9 mouse cellular contexts compared by ENCODE assay signal in genomic region chr19:4098426-4098825, GRCm38 (mm10). TPM values are rescaled to one million over a fixed set of nuclear protein-coding genes. Genes with fewer than 3 reads are reported as not detected.
DNase-seq lines count a peak whose midpoint lies in the region; ATAC-seq and TF ChIP-seq lines count a peak whose summit lies in the region.
"Had no signal": no experiment of that assay in that cellular context is flagged by ENCODE, and none has a peak within 500 bp of the region (broad histone marks: within the 10 kb centered on the region; RNA-seq: fewer than 3 reads in every experiment).

No protein-coding gene starts in this region.

- peaks cover 49% of the 10 kb centered on the region for H3K4me1 ChIP-seq in heart, embryonic 13.5 days
- H3K4me1 ChIP-seq in MEL (ENCODE audit: control insufficient read depth in 1 of 2, insufficient read depth in 2 of 2, low read length in 2 of 2), result peaks cover 0 to 21% of the 10 kb centered on the region in 2 experiments; a peak in 3 of 4 replicates
- peaks cover 24 to 29% of the 10 kb centered on the region in 2 experiments for H3K4me1 ChIP-seq in liver, embryonic 14.5 days (replicated peaks; ENCODE audit: control insufficient read depth in 2 of 2, insufficient read depth in 2 of 2, low read length in 1 of 2)

- H3K4me3 ChIP-seq in heart, embryonic 13.5 days, result no peak overlapping the region
- H3K4me3 ChIP-seq in MEL (ENCODE audit: control insufficient read depth in 1 of 2, insufficient read depth in 1 of 2, low read depth in 2 of 2, low read length in 2 of 2), result no peak overlapping the region; a peak in 1 of 4 replicates
- H3K4me3 ChIP-seq in liver, embryonic 14.5 days (ENCODE audit: insufficient read depth in 1 of 2, low read depth in 2 of 2, low read length in 2 of 2), result peak overlapping the region; percentile 66 to 67; a peak in 3 of 4 replicates

- no peak for TF ChIP-seq EP300 in MEL (IDR thresholded peaks at IDR 0.05; ENCODE audit: low read depth in 1 of 2, low read length in 2 of 2)
- no peak for TF ChIP-seq EP300 in liver, embryonic 14.5 days (IDR thresholded peaks at IDR 0.05; ENCODE audit: low read depth)

- no peak for TF ChIP-seq CTCF in MEL (IDR thresholded peaks at IDR 0.05 in 2 of 3, conservative IDR thresholded peaks at IDR 0.05 in 1 of 3; ENCODE audit: control insufficient read depth in 1 of 3, insufficient read depth in 1 of 3, low read depth in 2 of 3, low read length in 3 of 3, poor library complexity in 1 of 3, severe bottlenecking in 1 of 3)
- TF ChIP-seq CTCF in liver, embryonic 14.5 days (IDR thresholded peaks at IDR 0.05; ENCODE audit: low read depth), result no peak

- H3K4me2 ChIP-seq in heart, embryonic 13.5 days, result peak overlapping the region; percentile 80
- H3K4me2 ChIP-seq in liver, embryonic 14.5 days (ENCODE audit: low read depth), result peak overlapping the region; percentile 98

- intact Hi-C loops in heart, postnatal 14 days (cut with DNase I), result loop anchor here (2.0 kb wide), 1 partner anchor 130 kb away; no protein-coding TSS in a partner anchor

- no peak for TF ChIP-seq POLR2A in MEL (IDR thresholded peaks at IDR 0.05; ENCODE audit: control insufficient read depth in 1 of 2, insufficient read depth in 1 of 2, low read depth in 1 of 2, low read length in 2 of 2, poor library complexity in 1 of 2)

- H3K27ac ChIP-seq in heart, embryonic 13.5 days (replicated peaks), result no peak overlapping the region
- no peak overlapping the region for H3K27ac ChIP-seq in MEL (ENCODE audit: control insufficient read depth, low read depth, low read length)
- H3K27ac ChIP-seq in liver, embryonic 14.5 days, result no peak overlapping the region
- H3K27ac ChIP-seq: hindbrain, embryonic 15.5 days had no signal

- no peak for ATAC-seq in heart, embryonic 13.5 days (ENCODE audit: extremely low read depth, insufficient number of reproducible peaks, low FRiP score, low TSS enrichment)
- no peak for ATAC-seq in liver, embryonic 14.5 days (ENCODE audit: insufficient read depth)
- ATAC-seq in activated CD4-positive, CD25-positive, alpha-beta regulatory T cell, adult 4 months, result no peak

- no peak overlapping the region for H3K9ac ChIP-seq in heart, embryonic 13.5 days
- 0 out of 2 replicates have a peak overlapping the region, but pooled peaks have one; percentile 80 for H3K9ac ChIP-seq in MEL (ENCODE audit: control insufficient read depth, low read depth, low read length, poor library complexity, severe bottlenecking)
- no peak overlapping the region for H3K9ac ChIP-seq in liver, embryonic 14.5 days (replicated peaks)

- TF ChIP-seq RAD21 in MEL (IDR thresholded peaks at IDR 0.05; ENCODE audit: low read depth, low read length), result no peak

- 89% methylated on average over 13 of the region's 13 CpGs for WGBS in heart, embryonic 13.5 days
- WGBS in liver, embryonic 14.5 days (ENCODE audit: insufficient replicate concordance), result 73% methylated on average over 13 of the region's 13 CpGs

- no peaks in the 10 kb centered on the region for H3K9me3 ChIP-seq in heart, embryonic 13.5 days
- H3K9me3 ChIP-seq in MEL (replicated peaks; ENCODE audit: insufficient read depth, low read length), result no peaks in the 10 kb centered on the region
- no peaks in the 10 kb centered on the region for H3K9me3 ChIP-seq in liver, embryonic 14.5 days (ENCODE audit: control insufficient read depth, low read length)
- H3K9me3 ChIP-seq: hindbrain, embryonic 15.5 days had no signal

- DNase-seq in heart, postnatal 14 days, result no peak
- DNase-seq in A20 (ENCODE audit: low read depth, low spot score) (peak; percentile 42), MEL (ENCODE audit: low read depth, low spot score) (no peak)
- DNase-seq in liver, embryonic 14.5 days (ENCODE audit: low read depth in 3 of 3, low spot score in 3 of 3), result no peak
- no peak for DNase-seq in retina, postnatal 1 day

- H3K36me3 ChIP-seq in heart, embryonic 13.5 days, result peaks cover 9% of the 10 kb centered on the region; the same call in 1 of the 2 replicates
- H3K36me3 ChIP-seq in MEL (ENCODE audit: control insufficient read depth in 1 of 2, insufficient read depth in 2 of 2, low read length in 2 of 2), result peaks cover 0 to 13% of the 10 kb centered on the region in 2 experiments; a peak in 2 of 4 replicates
- H3K36me3 ChIP-seq in liver, embryonic 14.5 days (replicated peaks; ENCODE audit: control insufficient read depth, insufficient read depth, low read depth), result no peaks in the 10 kb centered on the region
- H3K36me3 ChIP-seq: hindbrain, embryonic 15.5 days had no signal

- H3K27me3 ChIP-seq in heart, embryonic 13.5 days (replicated peaks), result peaks cover 34% of the 10 kb centered on the region
- H3K27me3 ChIP-seq in MEL (ENCODE audit: control insufficient read depth in 1 of 2, insufficient read depth in 2 of 2, low read length in 2 of 2), result no peaks in the 10 kb centered on the region
- peaks cover 28% of the 10 kb centered on the region for H3K27me3 ChIP-seq in liver, embryonic 14.5 days (ENCODE audit: control insufficient read depth, insufficient read depth, low read length)
- H3K27me3 ChIP-seq: hindbrain, embryonic 15.5 days had no signal

- peaks cover 8% of the 10 kb centered on the region for H3K79me2 ChIP-seq in MEL (ENCODE audit: control insufficient read depth, insufficient read depth, low read length, poor library complexity)

TF ChIP-seq in MEL, 35 proteins besides CTCF, POLR2A, EP300 and RAD21 (continues in another document):
- TF ChIP-seq GATA1 (IDR thresholded peaks at IDR 0.05; ENCODE audit: low read depth, low read length) (no peak), RCOR1 (IDR thresholded peaks at IDR 0.05; ENCODE audit: low read depth, low read length) (no peak), UBTF (IDR thresholded peaks at IDR 0.05; ENCODE audit: borderline replicate concordance, insufficient read depth, low read depth, low read length) (no peak), USF1 (IDR thresholded peaks at IDR 0.05; ENCODE audit: low read depth, low read length) (no peak), TCF12 (IDR thresholded peaks at IDR 0.05; ENCODE audit: low read depth, low read length) (no peak), ZKSCAN1 (IDR thresholded peaks at IDR 0.05; ENCODE audit: low read depth, low read length) (no peak), CHD1 (IDR thresholded peaks at IDR 0.05; ENCODE audit: low read depth, low read length) (no peak), MAZ (IDR thresholded peaks at IDR 0.05; ENCODE audit: low read depth, low read length) (no peak), KAT2A (conservative IDR thresholded peaks at IDR 0.05; ENCODE audit: low read depth, low read length) (no peak)

RNA-seq across cellular contexts. Expression of gene Pitpnm1, which starts 1.4 kb away (rescaled TPM):
- 18.2 and 21.8 TPM in 2 replicates for polyA plus RNA-seq in heart, embryonic 13.5 days (2015; fragmentation: Nextera tagmentation; extraction: Ambion mirVana)
- 10 to 100 TPM; 25.0 to 26.4 TPM for total RNA-seq in heart, postnatal 14 days (2021)
- total RNA-seq in MEL (2012; rRNA removed), result 18.4 and 25.3 TPM in 2 replicates
- polyA plus RNA-seq in MEL (2012; ENCODE audit: insufficient read depth in 1 of 2, insufficient read length in 2 of 2, low read depth in 1 of 2, low replicate concordance in 2 of 2, missing spikeins in 1 of 2), result 10 to 100 TPM in 1 of 2 experiments, not detected in 1; 51.2 TPM
- 6.1 and 7.1 TPM in 2 replicates for polyA plus RNA-seq in liver, embryonic 14.5 days (2012; rRNA removed)
- polyA plus RNA-seq in liver, embryonic 14.5 days (2014; fragmentation: Nextera tagmentation; extraction: Ambion mirVana), result 3.4 TPM in 2 replicates
- polyA plus RNA-seq in activated CD4-positive, CD25-positive, alpha-beta regulatory T cell, adult 4 months (2017; shearing (Covaris generic)), result 10 to 100 TPM; 89.9 to 91.4 TPM

RNA-seq across cellular contexts. Expression of gene Cdk2ap2, which starts 1.4 kb away (rescaled TPM):
- polyA plus RNA-seq in heart, embryonic 13.5 days (2015; fragmentation: Nextera tagmentation; extraction: Ambion mirVana), result 64.5 and 64.9 TPM in 2 replicates
- 10 to 100 TPM; 24.2 to 27.5 TPM for total RNA-seq in heart, postnatal 14 days (2021)
- 53.4 and 53.5 TPM in 2 replicates for total RNA-seq in MEL (2012; rRNA removed)
- polyA plus RNA-seq in MEL (2012; ENCODE audit: insufficient read depth in 1 of 2, insufficient read length in 2 of 2, low read depth in 1 of 2, low replicate concordance in 2 of 2, missing spikeins in 1 of 2), result 10 to 100 TPM in 1 of 2 experiments, not detected in 1; 97.6 TPM
- 52.5 and 64.8 TPM in 2 replicates for polyA plus RNA-seq in liver, embryonic 14.5 days (2012; rRNA removed)
- 99.9 and 101 TPM in 2 replicates for polyA plus RNA-seq in liver, embryonic 14.5 days (2014; fragmentation: Nextera tagmentation; extraction: Ambion mirVana)
- 100 to 1,000 TPM; 372 to 419 TPM for polyA plus RNA-seq in activated CD4-positive, CD25-positive, alpha-beta regulatory T cell, adult 4 months (2017; shearing (Covaris generic))

RNA-seq across cellular contexts. Expression of gene Cabp2, which starts 17.0 kb away (rescaled TPM):
- polyA plus RNA-seq in heart, embryonic 13.5 days (2015; fragmentation: Nextera tagmentation; extraction: Ambion mirVana), result not detected in 2 replicates
- not detected for total RNA-seq in heart, postnatal 14 days (2021)
- total RNA-seq in MEL (2012; rRNA removed), result not detected in 2 replicates
- polyA plus RNA-seq in MEL (2012; ENCODE audit: insufficient read depth in 1 of 2, insufficient read length in 2 of 2, low read depth in 1 of 2, low replicate concordance in 2 of 2, missing spikeins in 1 of 2), result under 1 TPM in 1 of 2 experiments, not detected in 1; 0.14 TPM
- polyA plus RNA-seq in liver, embryonic 14.5 days (2012; rRNA removed), result 0.16 and 0.17 TPM in 2 replicates
- polyA plus RNA-seq in liver, embryonic 14.5 days (2014; fragmentation: Nextera tagmentation; extraction: Ambion mirVana), result 0.20 and 0.44 TPM in 2 replicates
- polyA plus RNA-seq in activated CD4-positive, CD25-positive, alpha-beta regulatory T cell, adult 4 months (2017; shearing (Covaris generic)), result not detected
- total RNA-seq: left cerebral cortex, postnatal 25 days had no signal
- polyA plus RNA-seq: hindbrain, embryonic 15.5 days had no signal

RNA-seq across cellular contexts. Expression of gene Aip, which starts 27.2 kb away (rescaled TPM):
- polyA plus RNA-seq in heart, embryonic 13.5 days (2015; fragmentation: Nextera tagmentation; extraction: Ambion mirVana), result 84.3 and 96.3 TPM in 2 replicates
- 10 to 100 TPM; 47.0 to 60.6 TPM for total RNA-seq in heart, postnatal 14 days (2021)
- 37.8 and 40.0 TPM in 2 replicates for total RNA-seq in MEL (2012; rRNA removed)
- 100 to 1,000 TPM in 1 of 2 experiments, not detected in 1; 101 TPM for polyA plus RNA-seq in MEL (2012; ENCODE audit: insufficient read depth in 1 of 2, insufficient read length in 2 of 2, low read depth in 1 of 2, low replicate concordance in 2 of 2, missing spikeins in 1 of 2)
- 28.8 and 33.2 TPM in 2 replicates for polyA plus RNA-seq in liver, embryonic 14.5 days (2012; rRNA removed)
- 29.4 TPM in 2 replicates for polyA plus RNA-seq in liver, embryonic 14.5 days (2014; fragmentation: Nextera tagmentation; extraction: Ambion mirVana)
- 100 to 1,000 TPM; 171 to 215 TPM for polyA plus RNA-seq in activated CD4-positive, CD25-positive, alpha-beta regulatory T cell, adult 4 months (2017; shearing (Covaris generic))

RNA-seq across cellular contexts. Expression of gene Gstp3, which starts 39.1 kb away (rescaled TPM):
- polyA plus RNA-seq in heart, embryonic 13.5 days (2015; fragmentation: Nextera tagmentation; extraction: Ambion mirVana), result 0.29 and 0.61 TPM in 2 replicates
- total RNA-seq in heart, postnatal 14 days (2021), result not detected
- total RNA-seq in MEL (2012; rRNA removed), result not detected in 2 replicates
- polyA plus RNA-seq in MEL (2012; ENCODE audit: insufficient read depth in 1 of 2, insufficient read length in 2 of 2, low read depth in 1 of 2, low replicate concordance in 2 of 2, missing spikeins in 1 of 2), result under 1 TPM in 1 of 2 experiments, not detected in 1; 0.84 TPM
- 78.5 and 87.0 TPM in 2 replicates for polyA plus RNA-seq in liver, embryonic 14.5 days (2012; rRNA removed)
- polyA plus RNA-seq in liver, embryonic 14.5 days (2014; fragmentation: Nextera tagmentation; extraction: Ambion mirVana), result 65.7 and 69.6 TPM in 2 replicates
- 100 to 1,000 TPM; 202 to 218 TPM for polyA plus RNA-seq in activated CD4-positive, CD25-positive, alpha-beta regulatory T cell, adult 4 months (2017; shearing (Covaris generic))
- total RNA-seq: left cerebral cortex, postnatal 25 days had no signal
- polyA plus RNA-seq: hindbrain, embryonic 15.5 days had no signal

Comparison
In these comparisons a context has a peak if more than half of its experiments do, and no peak if none do; other contexts are left out.
1. H3K4me3 ChIP-seq: peak in liver, embryonic 14.5 days (2 of 2); none in heart, embryonic 13.5 days (single experiment) and MEL (0 of 2).